Mouse (Mus musculus) layer of hippocampus, postnatal 25 days (tissue): ENCODE results near the gene Dpagt1. TPM values are rescaled to one million over a fixed set of nuclear protein-coding genes. Genes with fewer than 3 reads are reported as not detected.
"Not testable (repeated sequence)": the region's sequence is repeated elsewhere in the genome, so short reads cannot be mapped to it uniquely, and the experiment has no call there.

Experiments
- DNase-seq, 2 experiments: peaks; one replicate each; pipeline ENCODE4 v3.0.0; 2022; ENCODE audit warnings: mixed read lengths in 2 of 2, low spot score in 1 of 2; ENCODE audit errors: extremely low spot score in 1 of 2
- total RNA-seq, 2 experiments: library from RNA; stranded (reverse); gene quantifications; 2 replicates each; pipeline ENCODE4 v1.2.3; 2021

Gene Dpagt1
- 10 to 100 TPM; 14.2 to 15.8 TPM for total RNA-seq

- DNase-seq: no peak
Observed at GRCm38 (mm10) chr9:44325768-44326370, at the start of gene Dpagt1. TSS of gene Dpagt1 (plus strand) at chr9:44326019.

GRCm38 (mm10) chr9:44283183-44283582 lies 42.6 kb upstream of the Dpagt1 start:
- DNase-seq: no peak

- DNase-seq: no peak
Observed at GRCm38 (mm10) chr9:44286256-44286850, 39.5 kb upstream of the Dpagt1 start.

GRCm38 (mm10) chr9:44287003-44287400 lies 38.8 kb upstream of the Dpagt1 start:
- peak in 1 of 2 experiments; percentile 35 for DNase-seq

GRCm38 (mm10) chr9:44287401-44288075 lies 38.3 kb upstream of the Dpagt1 start:
- peak in 1 of 2 experiments; percentile 35 for DNase-seq

- DNase-seq: peak; percentile 40 to 49
Observed at GRCm38 (mm10) chr9:44288076-44288958, 37.5 kb upstream of the Dpagt1 start, which contains the start of gene Abcg4. TSS of gene Abcg4 (minus strand) at chr9:44288615.

- DNase-seq: no peak
Observed at GRCm38 (mm10) chr9:44288959-44289291, 36.9 kb upstream of the Dpagt1 start.

- no peak for DNase-seq
Observed at GRCm38 (mm10) chr9:44292490-44292889, 33.3 kb upstream of the Dpagt1 start.

GRCm38 (mm10) chr9:44300001-44300400 lies 25.8 kb upstream of the Dpagt1 start:
- DNase-seq: not testable (repeated sequence)

GRCm38 (mm10) chr9:44305466-44306079 lies 20.2 kb upstream of the Dpagt1 start, which contains the start of gene Hinfp:
TSS of gene Hinfp (minus strand) at chr9:44305671.
- peak; percentile 89 to 90 for DNase-seq

GRCm38 (mm10) chr9:44306532-44306931 lies 19.3 kb upstream of the Dpagt1 start:
- DNase-seq: no peak

GRCm38 (mm10) chr9:44307248-44307647 lies 18.6 kb upstream of the Dpagt1 start:
- no peak for DNase-seq

- no peak for DNase-seq
Observed at GRCm38 (mm10) chr9:44309756-44310155, 16.1 kb upstream of the Dpagt1 start.

- DNase-seq: no peak
Observed at GRCm38 (mm10) chr9:44310750-44311135, 15.1 kb upstream of the Dpagt1 start.

- DNase-seq: no peak
Observed at GRCm38 (mm10) chr9:44311136-44312134, 14.4 kb upstream of the Dpagt1 start.

- DNase-seq: peak; percentile 63 to 78
Observed at GRCm38 (mm10) chr9:44313476-44314256, 12.2 kb upstream of the Dpagt1 start.

GRCm38 (mm10) chr9:44314257-44314547 lies 11.6 kb upstream of the Dpagt1 start:
- no peak for DNase-seq

- no peak for DNase-seq
Observed at GRCm38 (mm10) chr9:44314910-44315309, 10.9 kb upstream of the Dpagt1 start.
